Mouse (Mus musculus) erythroblast, adult 5-6 weeks (primary cell): ENCODE results near the gene Ttc30b. TPM values are rescaled to one million over a fixed set of nuclear protein-coding genes. Genes with fewer than 3 reads are reported as not detected.

Source experiments
- total RNA-seq, 2 experiments: library from RNA; stranded (forward) in 1 of 2; stranded (reverse) in 1 of 2; fragments of 150-400 nt in 1 of 2; fragments of 200-764, 138-1000 nt in 1 of 2; gene quantifications; 2 replicates each; pipeline versions ENCODE4 v1.2.3 to v1.2.4; 2015 to 2017; ENCODE audit warnings: low replicate concordance in 2 of 2

Gene Ttc30b
- total RNA-seq, 2 experiments from 2014 or later: not detected

Other genes with a start within 250 kb of the Ttc30b start
- gene Nfe2l2, start 233.9 kb downstream of the Ttc30b start, total RNA-seq (2015; ENCODE audit: low replicate concordance): 52.5 and 91.5 TPM in 2 replicates
- 30.5 and 34.6 TPM in 2 replicates for gene Nfe2l2, start 233.9 kb downstream of the Ttc30b start, total RNA-seq (2017; ENCODE audit: low replicate concordance)
- 45.1 and 47.7 TPM in 2 replicates for gene Agps, start 106.4 kb downstream of the Ttc30b start, total RNA-seq (2015; ENCODE audit: low replicate concordance)
- gene Agps, start 106.4 kb downstream of the Ttc30b start, total RNA-seq (2017; ENCODE audit: low replicate concordance): 44.5 and 51.9 TPM in 2 replicates
- not detected in 2 replicates for gene Ttc30a2, start 39.6 kb upstream of the Ttc30b start, total RNA-seq (2015; ENCODE audit: low replicate concordance)
- gene Ttc30a2, start 39.6 kb upstream of the Ttc30b start, total RNA-seq (2017; ENCODE audit: low replicate concordance): 0.43 TPM in 1 of 2 replicates, not detected in the other
- 0.42 TPM in 1 of 2 replicates, not detected in the other for gene Ttc30a1, start 43.4 kb upstream of the Ttc30b start, total RNA-seq (2015; ENCODE audit: low replicate concordance)
- gene Ttc30a1, start 43.4 kb upstream of the Ttc30b start, total RNA-seq (2017; ENCODE audit: low replicate concordance): 0.17 and 1.7 TPM in 2 replicates